Mouse (Mus musculus): ENCODE measurements around the gene Prpsap2.
"Not testable (repeated sequence)": the region's sequence is repeated elsewhere in the genome, so short reads cannot be mapped to it uniquely, and the experiment has no call there.

The Prpsap2 gene

GRCm38 (mm10) chr11:61761584-61762407 lies at the start of gene Prpsap2:
Prpsap2 (minus strand) TSS chr11:61762088.
- peak; percentile 99 for DNase-seq (ENCODE audit: low spot score)

GRCm38 (mm10) chr11:61809793-61810192 lies 47.9 kb upstream of the Prpsap2 start:
- DNase-seq (ENCODE audit: low spot score) = peak; percentile 33

GRCm38 (mm10) chr11:61808551-61809117 lies 46.7 kb upstream of the Prpsap2 start:
- DNase-seq (ENCODE audit: low spot score) = no peak

GRCm38 (mm10) chr11:61793441-61793840 lies 31.6 kb upstream of the Prpsap2 start:
- DNase-seq (ENCODE audit: low spot score) = no peak

- DNase-seq (ENCODE audit: low spot score) = no peak
Measured at GRCm38 (mm10) chr11:61788550-61788949, 26.7 kb upstream of the Prpsap2 start.

- not testable (repeated sequence) for DNase-seq (ENCODE audit: low spot score)
Measured at GRCm38 (mm10) chr11:61782526-61782925, 20.6 kb upstream of the Prpsap2 start.

- no peak for DNase-seq (ENCODE audit: low spot score)
Measured at GRCm38 (mm10) chr11:61774551-61775149, 12.8 kb upstream of the Prpsap2 start.

- no peak for DNase-seq (ENCODE audit: low spot score)
Measured at GRCm38 (mm10) chr11:61760518-61760917, 1.4 kb downstream of the Prpsap2 start.

- DNase-seq (ENCODE audit: low spot score) = no peak
Measured at GRCm38 (mm10) chr11:61757151-61757550, 4.7 kb downstream of the Prpsap2 start.

GRCm38 (mm10) chr11:61751612-61752011 lies 10.3 kb downstream of the Prpsap2 start:
- peak; percentile 56 for DNase-seq (ENCODE audit: low spot score)

- DNase-seq (ENCODE audit: low spot score) = no peak
Measured at GRCm38 (mm10) chr11:61747161-61747560, 14.7 kb downstream of the Prpsap2 start.

- no peak for DNase-seq (ENCODE audit: low spot score)
Measured at GRCm38 (mm10) chr11:61745781-61746180, 16.1 kb downstream of the Prpsap2 start.

- DNase-seq (ENCODE audit: low spot score) = peak; percentile 18
Measured at GRCm38 (mm10) chr11:61744460-61744859, 17.4 kb downstream of the Prpsap2 start.

GRCm38 (mm10) chr11:61743768-61744167 lies 18.1 kb downstream of the Prpsap2 start:
- peak; percentile 6 for DNase-seq (ENCODE audit: low spot score)

- DNase-seq (ENCODE audit: low spot score) = no peak
Measured at GRCm38 (mm10) chr11:61740500-61740899, 21.4 kb downstream of the Prpsap2 start.

GRCm38 (mm10) chr11:61737290-61737689 lies 24.6 kb downstream of the Prpsap2 start:
- DNase-seq (ENCODE audit: low spot score) = no peak

GRCm38 (mm10) chr11:61732672-61733071 lies 29.2 kb downstream of the Prpsap2 start:
- DNase-seq (ENCODE audit: low spot score) = no peak

- no peak for DNase-seq (ENCODE audit: low spot score)
Measured at GRCm38 (mm10) chr11:61728037-61728436, 33.9 kb downstream of the Prpsap2 start.

- DNase-seq (ENCODE audit: low spot score) = no peak
Measured at GRCm38 (mm10) chr11:61722077-61722476, 39.8 kb downstream of the Prpsap2 start.

- no peak for DNase-seq (ENCODE audit: low spot score)
Measured at GRCm38 (mm10) chr11:61720636-61721035, 41.3 kb downstream of the Prpsap2 start, which contains the start of gene Slc5a10. Slc5a10 (minus strand) TSS chr11:61720826.

- no peak for DNase-seq (ENCODE audit: low spot score)
Measured at GRCm38 (mm10) chr11:61719826-61720225, 42.1 kb downstream of the Prpsap2 start.

- DNase-seq (ENCODE audit: low spot score) = no peak
Measured at GRCm38 (mm10) chr11:61719387-61719786, 42.5 kb downstream of the Prpsap2 start.

- no peak for DNase-seq (ENCODE audit: low spot score)
Measured at GRCm38 (mm10) chr11:61717990-61718389, 43.9 kb downstream of the Prpsap2 start.
